Mouse (Mus musculus): Measurements from ENCODE around the gene Zfhx3. TPM values are rescaled to one million over a fixed set of nuclear protein-coding genes. Genes with fewer than 3 reads are reported as not detected.

Zfhx3 gene
- polyA plus RNA-seq, 1 experiment from 2014 or later = 7.4 TPM

- H3K4me1 ChIP-seq (replicated peaks) = no peaks in the 10 kb centered on the region
- H3K9ac ChIP-seq = no peak overlapping the region
- no peak overlapping the region for H3K4me3 ChIP-seq
- no peaks in the 10 kb centered on the region for H3K36me3 ChIP-seq
- H3K27me3 ChIP-seq (replicated peaks) = no peaks in the 10 kb centered on the region
- H3K9me3 ChIP-seq (replicated peaks) = peaks cover 11% of the 10 kb centered on the region
- 72% methylated on average over 18 of the region's 18 CpGs for WGBS
- H3K4me2 ChIP-seq = no peak overlapping the region
- H3K27ac ChIP-seq (ENCODE audit: poor library complexity, severe bottlenecking) = no peak overlapping the region
- ATAC-seq (ENCODE audit: insufficient number of reproducible peaks, low FRiP score) = no peak
Observed at GRCm38 (mm10) chr8:108454561-108455311, 512.3 kb downstream of the Zfhx3 start.

DNA sequence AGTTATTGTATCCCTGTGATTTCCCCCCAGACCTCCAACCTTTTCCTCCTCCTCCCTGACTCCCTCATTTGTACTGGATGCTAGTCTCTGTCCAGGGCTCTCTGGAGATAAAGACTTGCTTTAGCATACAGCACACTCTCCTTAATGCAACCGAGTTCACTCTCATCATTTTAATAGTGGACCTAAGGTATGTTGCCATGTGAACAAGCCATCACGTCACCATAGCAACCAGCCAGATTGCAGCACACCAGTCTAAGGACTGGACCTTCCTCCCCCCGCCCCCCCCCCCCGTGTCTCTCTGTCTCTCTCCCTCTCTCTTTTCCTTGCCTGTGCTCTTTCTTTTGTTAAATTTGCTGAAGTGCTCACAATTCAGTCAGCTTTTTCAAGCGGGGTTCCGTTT, 524.2 kb downstream of the Zfhx3 start:
- no peak overlapping the region for H3K4me2 ChIP-seq
- H3K27me3 ChIP-seq (replicated peaks) = no peaks in the 10 kb centered on the region
- WGBS = 75% methylated on average over 6 of the region's 6 CpGs
- H3K36me3 ChIP-seq = no peaks in the 10 kb centered on the region
- no peak overlapping the region for H3K4me3 ChIP-seq
- no peak overlapping the region for H3K27ac ChIP-seq (ENCODE audit: poor library complexity, severe bottlenecking)
- no peaks in the 10 kb centered on the region for H3K9me3 ChIP-seq (replicated peaks)
- no peak for ATAC-seq (ENCODE audit: insufficient number of reproducible peaks, low FRiP score)
- no peaks in the 10 kb centered on the region for H3K4me1 ChIP-seq (replicated peaks)
- no peak overlapping the region for H3K9ac ChIP-seq

- no peak for ATAC-seq (ENCODE audit: insufficient number of reproducible peaks, low FRiP score)
- H3K27ac ChIP-seq (ENCODE audit: poor library complexity, severe bottlenecking) = no peak overlapping the region
- no peaks in the 10 kb centered on the region for H3K9me3 ChIP-seq (replicated peaks)
- no peaks in the 10 kb centered on the region for H3K36me3 ChIP-seq
- H3K4me1 ChIP-seq (replicated peaks) = no peaks in the 10 kb centered on the region
- H3K9ac ChIP-seq = no peak overlapping the region
- H3K4me3 ChIP-seq = no peak overlapping the region
- WGBS = 70% methylated on average over 19 of the region's 19 CpGs
- H3K27me3 ChIP-seq (replicated peaks) = no peaks in the 10 kb centered on the region
- no peak overlapping the region for H3K4me2 ChIP-seq
Observed at GRCm38 (mm10) chr8:108467172-108468035, 525.0 kb downstream of the Zfhx3 start.

DNA sequence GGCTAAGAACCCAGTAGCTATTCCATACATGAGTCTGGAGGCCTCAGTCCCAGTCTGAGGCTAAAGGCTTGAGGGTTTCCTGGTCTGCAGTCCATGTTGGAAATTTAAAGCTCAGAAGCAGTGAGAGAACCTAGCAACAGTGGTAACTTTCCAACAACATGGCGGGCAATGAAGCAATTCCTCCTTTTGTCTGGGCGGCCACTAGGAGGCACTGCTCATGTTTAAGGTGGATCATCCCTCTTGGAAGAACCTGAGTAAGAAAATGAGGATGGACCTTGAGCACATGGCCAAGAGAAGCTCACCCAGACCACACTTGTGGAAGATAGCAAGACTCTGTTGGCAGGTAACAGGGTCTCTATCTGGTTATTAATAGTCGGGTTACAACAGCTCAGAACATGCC, 527.8 kb downstream of the Zfhx3 start:
- no peak for ATAC-seq (ENCODE audit: insufficient number of reproducible peaks, low FRiP score)
- no peak overlapping the region for H3K4me2 ChIP-seq
- no peaks in the 10 kb centered on the region for H3K9me3 ChIP-seq (replicated peaks)
- H3K27me3 ChIP-seq (replicated peaks) = no peaks in the 10 kb centered on the region
- no peaks in the 10 kb centered on the region for H3K36me3 ChIP-seq
- H3K9ac ChIP-seq = no peak overlapping the region
- H3K4me1 ChIP-seq (replicated peaks) = no peaks in the 10 kb centered on the region
- no peak overlapping the region for H3K27ac ChIP-seq (ENCODE audit: poor library complexity, severe bottlenecking)
- WGBS = 85% methylated on average over 3 of the region's 3 CpGs
- no peak overlapping the region for H3K4me3 ChIP-seq

DNA sequence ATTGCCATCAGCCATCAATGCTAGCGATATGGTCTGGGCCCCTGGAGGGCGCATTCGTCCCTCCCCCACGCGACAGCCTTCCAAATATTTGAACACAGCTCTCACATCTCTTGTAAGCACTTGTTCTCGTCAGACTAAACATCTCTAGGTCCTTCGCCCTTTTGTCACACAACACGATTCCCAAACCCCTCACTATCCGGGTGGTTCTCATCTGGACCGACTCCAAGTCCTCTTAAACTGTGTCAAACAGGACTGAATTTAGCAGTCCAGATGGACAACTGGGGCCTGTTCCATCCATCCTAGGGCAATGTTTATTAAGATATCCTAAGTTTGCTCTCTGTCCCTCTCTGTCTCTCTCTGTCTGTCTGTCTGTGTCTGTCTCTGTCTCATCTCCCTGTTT, 532.1 kb downstream of the Zfhx3 start:
- no peak overlapping the region for H3K27ac ChIP-seq (ENCODE audit: poor library complexity, severe bottlenecking)
- no peaks in the 10 kb centered on the region for H3K36me3 ChIP-seq
- no peaks in the 10 kb centered on the region for H3K27me3 ChIP-seq (replicated peaks)
- 79% methylated on average over 10 of the region's 10 CpGs for WGBS
- no peaks in the 10 kb centered on the region for H3K9me3 ChIP-seq (replicated peaks)
- no peak overlapping the region for H3K4me3 ChIP-seq
- no peak overlapping the region for H3K9ac ChIP-seq
- no peak overlapping the region for H3K4me2 ChIP-seq
- peaks cover 6% of the 10 kb centered on the region for H3K4me1 ChIP-seq (replicated peaks)
- no peak for ATAC-seq (ENCODE audit: insufficient number of reproducible peaks, low FRiP score)

DNA sequence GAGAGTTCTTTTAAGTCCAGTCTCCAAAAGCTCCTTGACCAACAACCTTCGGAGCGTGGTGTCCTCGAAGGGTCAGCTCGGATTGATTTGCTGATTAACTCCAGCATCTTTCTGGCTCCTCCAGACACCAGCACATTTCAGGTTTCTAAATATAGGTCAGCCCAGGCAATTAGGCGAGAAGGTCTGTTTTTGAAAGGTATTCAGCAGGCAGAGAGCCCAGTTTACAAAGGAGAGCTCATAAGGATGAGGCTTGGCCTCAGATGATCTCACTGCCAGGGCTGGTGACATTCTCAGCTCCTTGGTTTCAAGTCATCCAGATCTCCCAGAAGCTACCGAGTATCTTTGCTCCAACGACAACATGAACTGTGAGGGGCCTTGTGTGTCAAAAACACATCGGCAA, 535.7 kb downstream of the Zfhx3 start:
- no peak overlapping the region for H3K4me3 ChIP-seq
- H3K4me2 ChIP-seq = no peak overlapping the region
- H3K9ac ChIP-seq = no peak overlapping the region
- no peaks in the 10 kb centered on the region for H3K36me3 ChIP-seq
- WGBS = 35% methylated on average over 8 of the region's 8 CpGs
- ATAC-seq (ENCODE audit: insufficient number of reproducible peaks, low FRiP score) = no peak
- no peak overlapping the region for H3K27ac ChIP-seq (ENCODE audit: poor library complexity, severe bottlenecking)
- H3K27me3 ChIP-seq (replicated peaks) = no peaks in the 10 kb centered on the region
- peaks cover 23% of the 10 kb centered on the region for H3K4me1 ChIP-seq (replicated peaks)
- H3K9me3 ChIP-seq (replicated peaks) = no peaks in the 10 kb centered on the region

DNA sequence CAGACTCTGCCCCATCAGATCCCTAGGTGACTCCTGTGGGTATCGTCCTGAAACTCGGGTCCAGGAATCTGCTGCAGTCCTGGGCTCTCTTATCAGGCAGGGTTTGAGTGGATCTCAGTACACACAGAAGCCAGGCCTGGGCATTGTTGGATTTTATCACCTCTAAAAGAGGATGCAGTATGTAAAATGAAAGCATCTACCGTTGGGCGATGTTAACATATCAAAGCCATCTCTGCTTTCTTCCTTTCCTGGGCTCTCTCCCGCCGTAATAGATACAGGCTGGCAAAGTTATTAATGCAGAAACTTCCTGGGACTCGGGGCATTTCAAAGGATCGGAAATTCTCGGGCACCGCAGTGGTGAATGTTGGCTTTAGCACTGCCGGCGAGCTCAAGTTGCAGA, 537.7 kb downstream of the Zfhx3 start:
- WGBS = 50% methylated on average over 12 of the region's 12 CpGs

DNA sequence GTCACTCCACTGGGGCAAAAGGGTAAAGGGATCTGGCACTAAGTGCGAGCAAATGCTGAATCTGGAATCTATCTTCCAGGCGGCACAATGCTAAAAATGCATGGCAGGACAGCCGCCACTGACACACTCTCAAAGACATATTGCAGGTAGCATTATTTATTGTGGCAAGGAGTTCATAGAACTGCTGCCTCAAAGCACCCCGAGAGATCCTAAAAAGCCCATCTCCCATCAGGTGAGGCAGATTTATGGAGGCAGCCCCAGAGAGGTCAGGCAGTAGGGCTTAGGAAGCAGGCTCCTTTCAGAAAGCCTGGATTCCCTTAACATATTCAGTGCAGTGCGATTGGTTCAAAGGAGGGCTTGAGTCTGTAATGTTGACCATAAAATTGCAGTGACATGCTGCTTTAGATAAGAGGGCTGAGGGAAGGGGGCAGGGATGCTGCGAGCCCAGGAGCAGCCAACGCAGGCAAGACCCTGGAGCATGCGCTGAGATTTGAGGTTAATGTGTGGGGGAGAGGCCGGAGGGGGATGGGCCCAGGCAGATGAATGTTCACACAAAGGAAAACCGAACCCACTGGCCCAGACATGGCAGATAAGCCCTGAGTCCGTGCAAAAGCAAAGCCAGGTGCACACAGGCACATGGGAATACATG, 538.8 kb downstream of the Zfhx3 start:
- H3K27ac ChIP-seq (ENCODE audit: poor library complexity, severe bottlenecking) = no peak overlapping the region
- H3K27me3 ChIP-seq (replicated peaks) = no peaks in the 10 kb centered on the region
- H3K4me3 ChIP-seq = no peak overlapping the region
- H3K4me1 ChIP-seq (replicated peaks) = peaks cover 23% of the 10 kb centered on the region
- 0 out of 2 replicates have a peak, but pooled peaks have one; percentile 22 for ATAC-seq (ENCODE audit: insufficient number of reproducible peaks, low FRiP score)
- no peaks in the 10 kb centered on the region for H3K9me3 ChIP-seq (replicated peaks)
- WGBS = 39% methylated on average over 11 of the region's 11 CpGs
- no peak overlapping the region for H3K9ac ChIP-seq
- no peak overlapping the region for H3K4me2 ChIP-seq
- no peaks in the 10 kb centered on the region for H3K36me3 ChIP-seq

More for the DNA sequence above, 537.7 kb downstream of the Zfhx3 start:
- Histone ChIP-seq H3K36me3 (no peaks in the 10 kb centered on the region), H3K27ac (ENCODE audit: poor library complexity, severe bottlenecking) (no peak overlapping the region), H3K4me1 (replicated peaks) (peaks cover 23% of the 10 kb centered on the region), H3K4me2 (no peak overlapping the region), H3K27me3 (replicated peaks) (no peaks in the 10 kb centered on the region), H3K4me3 (no peak overlapping the region), H3K9ac (no peak overlapping the region), H3K9me3 (replicated peaks) (no peaks in the 10 kb centered on the region)
- no peak for ATAC-seq (ENCODE audit: insufficient number of reproducible peaks, low FRiP score)

DNA sequence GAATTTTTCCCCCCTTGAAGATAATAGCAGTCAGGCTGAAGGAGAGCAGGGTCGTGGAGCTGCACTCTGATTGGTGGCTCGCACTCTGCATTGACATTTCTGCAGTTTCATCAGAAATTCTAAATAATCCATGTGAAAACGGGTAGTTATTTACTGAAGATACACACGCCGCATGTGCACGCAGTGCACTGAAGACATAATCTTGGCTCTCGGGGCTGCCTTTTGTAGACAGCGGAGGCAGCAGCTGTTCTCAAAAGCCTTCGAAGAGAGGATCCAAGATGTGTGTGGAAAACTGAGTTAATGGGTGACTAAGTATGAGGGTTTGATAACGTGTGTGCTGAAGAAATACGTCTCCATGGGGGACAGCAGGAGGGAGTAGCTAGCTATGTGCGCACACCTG, 553.7 kb downstream of the Zfhx3 start:
- H3K27ac ChIP-seq (ENCODE audit: poor library complexity, severe bottlenecking) = no peak overlapping the region
- WGBS = 71% methylated on average over 12 of the region's 12 CpGs
- no peaks in the 10 kb centered on the region for H3K27me3 ChIP-seq (replicated peaks)
- no peak for ATAC-seq (ENCODE audit: insufficient number of reproducible peaks, low FRiP score)
- H3K9ac ChIP-seq = no peak overlapping the region
- H3K4me3 ChIP-seq = no peak overlapping the region
- H3K36me3 ChIP-seq = no peaks in the 10 kb centered on the region
- no peaks in the 10 kb centered on the region for H3K9me3 ChIP-seq (replicated peaks)
- H3K4me2 ChIP-seq = no peak overlapping the region
- H3K4me1 ChIP-seq (replicated peaks) = no peaks in the 10 kb centered on the region

DNA sequence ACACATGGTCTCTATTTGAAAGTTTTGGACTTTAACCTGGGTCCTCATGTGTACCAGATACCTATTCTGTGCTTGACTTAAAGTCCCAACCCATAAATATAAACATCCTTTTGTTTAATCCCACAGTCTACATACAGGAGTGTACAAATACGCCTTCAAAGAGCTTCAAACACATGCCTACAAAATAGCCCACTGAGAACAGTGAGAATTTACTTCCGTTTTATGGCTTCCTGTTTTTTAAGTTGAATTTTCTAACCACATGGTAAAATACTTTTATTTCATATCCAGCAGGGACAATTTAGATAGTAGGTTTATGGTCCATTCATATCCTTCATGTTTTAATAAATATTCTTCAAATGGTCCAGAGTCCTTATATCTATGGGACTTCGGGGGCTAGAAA, 564.3 kb downstream of the Zfhx3 start:
- Histone ChIP-seq H3K36me3 (no peaks in the 10 kb centered on the region), H3K4me1 (replicated peaks) (no peaks in the 10 kb centered on the region), H3K4me2 (no peak overlapping the region), H3K27ac (ENCODE audit: poor library complexity, severe bottlenecking) (no peak overlapping the region), H3K9me3 (replicated peaks) (no peaks in the 10 kb centered on the region), H3K4me3 (no peak overlapping the region), H3K27me3 (replicated peaks) (no peaks in the 10 kb centered on the region), H3K9ac (no peak overlapping the region)
- no peak for ATAC-seq (ENCODE audit: insufficient number of reproducible peaks, low FRiP score)
- WGBS = 79% methylated on average over 3 of the region's 3 CpGs

DNA sequence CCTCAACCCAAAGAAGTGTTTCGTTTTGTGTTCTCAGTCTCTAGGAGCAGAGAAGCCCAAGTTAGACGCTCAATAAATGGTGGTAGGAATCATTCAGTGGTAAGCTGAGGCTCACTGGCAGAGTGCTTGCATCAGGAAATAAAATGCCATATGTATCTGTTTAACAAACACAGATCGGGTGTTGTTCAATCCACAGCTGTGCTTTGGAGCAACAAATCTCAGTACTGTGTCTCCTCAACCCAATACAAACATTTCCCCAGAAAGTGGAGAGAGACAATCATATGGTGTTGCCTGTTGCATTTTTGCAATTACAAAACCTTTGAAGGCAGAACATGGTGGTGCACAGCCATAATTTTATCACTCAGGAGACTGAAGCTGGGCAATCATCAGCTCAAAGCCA, 565.3 kb downstream of the Zfhx3 start:
- 79% methylated on average over 3 of the region's 3 CpGs for WGBS
- no peak overlapping the region for H3K4me2 ChIP-seq
- H3K4me3 ChIP-seq = no peak overlapping the region
- H3K9me3 ChIP-seq (replicated peaks) = no peaks in the 10 kb centered on the region
- no peak for ATAC-seq (ENCODE audit: insufficient number of reproducible peaks, low FRiP score)
- no peaks in the 10 kb centered on the region for H3K27me3 ChIP-seq (replicated peaks)
- H3K9ac ChIP-seq = no peak overlapping the region
- no peaks in the 10 kb centered on the region for H3K36me3 ChIP-seq
- no peak overlapping the region for H3K27ac ChIP-seq (ENCODE audit: poor library complexity, severe bottlenecking)
- H3K4me1 ChIP-seq (replicated peaks) = no peaks in the 10 kb centered on the region

Measured in heart, embryonic 12.5 days (tissue).